In the genomic region with DNA sequence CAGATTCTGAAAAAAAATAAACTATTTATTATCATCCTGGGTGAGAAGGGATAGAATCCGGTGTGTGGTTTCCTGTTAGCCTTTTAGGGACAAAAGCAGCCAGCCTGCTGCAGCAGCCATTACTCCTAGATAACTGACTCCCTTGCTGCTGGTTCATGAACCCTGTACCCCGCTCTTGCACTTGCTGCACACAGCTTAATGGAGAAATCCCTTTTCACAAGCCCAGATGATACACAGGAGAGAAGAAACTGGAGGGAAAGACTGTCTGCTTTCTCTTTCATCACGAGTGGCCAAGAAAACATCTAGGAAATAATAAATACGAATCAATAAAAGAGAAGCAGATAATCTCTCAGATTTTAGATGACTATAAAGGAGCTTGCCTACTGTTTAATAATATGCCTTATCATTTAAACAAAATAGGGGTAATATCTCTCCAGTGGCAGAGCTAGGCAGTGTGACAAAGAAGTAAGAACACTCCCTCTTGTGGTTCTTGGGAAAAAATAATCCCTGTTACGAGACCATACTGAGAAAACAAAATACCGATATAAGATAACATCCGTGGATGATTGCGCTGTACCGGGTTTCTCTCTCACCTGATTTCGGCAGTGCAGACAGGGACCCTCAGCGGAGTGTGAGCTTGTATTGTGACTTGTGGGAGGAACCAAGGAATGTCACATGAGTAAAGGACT, we compare ENCODE assay signal across 8 mouse cellular contexts.
DNase-seq lines count a peak whose midpoint lies in the region; ATAC-seq and TF ChIP-seq lines count a peak whose summit lies in the region.

No protein-coding gene starts in this region.

- H3K36me3 ChIP-seq in kidney, embryonic 16.5 days (ENCODE audit: insufficient read depth, low read length), result no peaks in the 10 kb centered on the region
- H3K36me3 ChIP-seq in CH12.LX (replicated peaks in 1 of 2; ENCODE audit: control insufficient read depth in 1 of 2, insufficient read depth in 1 of 2, low read length in 1 of 2), result no peaks in the 10 kb centered on the region

- H3K9me3 ChIP-seq in kidney, embryonic 16.5 days (ENCODE audit: low read length), result no peaks in the 10 kb centered on the region
- H3K9me3 ChIP-seq in CH12.LX (replicated peaks; ENCODE audit: low read length), result no peaks in the 10 kb centered on the region

- 50% methylated on average over 11 of the region's 11 CpGs for WGBS in kidney, embryonic 16.5 days

- H3K27ac ChIP-seq in kidney, embryonic 16.5 days (ENCODE audit: low read length), result no peak overlapping the region
- H3K27ac ChIP-seq in CH12.LX (ENCODE audit: insufficient read depth, low read depth), result no peak overlapping the region

- ATAC-seq in kidney, embryonic 16.5 days (ENCODE audit: low FRiP score, low TSS enrichment), result peak; percentile 42; the same call in 1 of the 2 replicates
- ATAC-seq in common myeloid progenitor, adult 5-6 weeks (replicated peaks; ENCODE audit: low read depth, poor library complexity, severe bottlenecking), result peak; percentile 59
- ATAC-seq in megakaryocyte, adult 5-6 weeks (ENCODE audit: poor library complexity, severe bottlenecking), result peak; percentile 17; the same call in 1 of the 2 replicates
- ATAC-seq in erythroid progenitor cell, adult 5-6 weeks (replicated peaks; ENCODE audit: low FRiP score, poor library complexity, severe bottlenecking), result no peak

- TF ChIP-seq CTCF in CH12.LX (conservative IDR thresholded peaks at IDR 0.05 in 1 of 2, IDR thresholded peaks at IDR 0.05 in 1 of 2; ENCODE audit: low read depth in 2 of 2, low read length in 2 of 2), result peak in 1 of 2 experiments; percentile 70; a peak in 2 of 4 replicates

- peak overlapping the region; percentile 40 for H3K4me3 ChIP-seq in kidney, embryonic 16.5 days (ENCODE audit: low read length)
- peak overlapping the region in 2 of 3 experiments; percentile 11 to 57 for H3K4me3 ChIP-seq in CH12.LX (replicated peaks in 1 of 3; ENCODE audit: low read depth in 2 of 3, low read length in 2 of 3, poor library complexity in 1 of 3)

- no peaks in the 10 kb centered on the region for H3K4me1 ChIP-seq in kidney, embryonic 16.5 days (ENCODE audit: insufficient read depth, low read length)
- H3K4me1 ChIP-seq in CH12.LX (ENCODE audit: control insufficient read depth in 1 of 2, insufficient read depth in 2 of 2), result peaks cover 0 to 7% of the 10 kb centered on the region in 2 experiments; a peak in 2 of 4 replicates

- dilution Hi-C loops in CH12.LX (cut with MboI; ENCODE audit: extremely low pct_ligation_motif_present, extremely low pct_unique_long_range_greater_than_20kb, low sequenced_read_pairs), result no loop called here

- no peaks in the 10 kb centered on the region for H3K27me3 ChIP-seq in kidney, embryonic 16.5 days (ENCODE audit: insufficient read depth, low read length)
- H3K27me3 ChIP-seq in CH12.LX (replicated peaks), result no peaks in the 10 kb centered on the region

- no peak for TF ChIP-seq EP300 in CH12.LX (IDR thresholded peaks at IDR 0.05; ENCODE audit: low read length)

- no peak for DNase-seq in kidney, postnatal 25 days
- no peak for DNase-seq in CH12.LX (ENCODE audit: extremely low read depth)
- DNase-seq in urinary bladder, postnatal 10 days (ENCODE audit: low spot score), result no peak
- no peak for DNase-seq in thymus, adult 18-20 months

- in situ Hi-C loops in CH12.LX (cut with MboI; ENCODE audit: low pct_ligation_motif_present, low pct_unique_long_range_greater_than_20kb, low sequenced_read_pairs), result no loop called here

- peak; percentile 68 for TF ChIP-seq RAD21 in CH12.LX (IDR thresholded peaks at IDR 0.05; ENCODE audit: low read depth, low read length)

- no peaks in the 10 kb centered on the region for H3K79me2 ChIP-seq in CH12.LX (replicated peaks; ENCODE audit: control insufficient read depth, extremely low read depth, insufficient read depth, poor library complexity, severe bottlenecking)

- no peak for TF ChIP-seq POLR2A in CH12.LX (IDR thresholded peaks at IDR 0.05; ENCODE audit: low read depth, low read length)

- H3K4me2 ChIP-seq in kidney, embryonic 16.5 days (replicated peaks; ENCODE audit: low read depth, low read length), result peak overlapping the region; percentile 52
- peak overlapping the region; percentile 99 for H3K4me2 ChIP-seq in CH12.LX (ENCODE audit: insufficient read depth, low read depth, poor library complexity, severe bottlenecking)

- 0 out of 2 replicates have a peak overlapping the region, but pooled peaks have one; percentile 38 for H3K9ac ChIP-seq in kidney, embryonic 16.5 days (replicated peaks; ENCODE audit: low read length)
- peak overlapping the region; percentile 77 for H3K9ac ChIP-seq in CH12.LX (ENCODE audit: insufficient read depth, low read depth)

TF ChIP-seq in CH12.LX, 34 proteins besides CTCF, POLR2A, EP300 and RAD21:
- no peak for TF ChIP-seq MAZ (IDR thresholded peaks at IDR 0.05; ENCODE audit: low read depth, low read length)
- no peak for TF ChIP-seq ELF1 (IDR thresholded peaks at IDR 0.05; ENCODE audit: low read depth, low read length)
- peak; percentile 50; the same call in 1 of the 2 replicates for TF ChIP-seq MYC (IDR thresholded peaks at IDR 0.05; ENCODE audit: low read depth, low read length)
- TF ChIP-seq IRF4 (IDR thresholded peaks at IDR 0.05; ENCODE audit: low read depth, low read length), result no peak
- TF ChIP-seq ZC3H11A (IDR thresholded peaks at IDR 0.05; ENCODE audit: low read depth, low read length), result no peak; the same call in 1 of the 2 replicates
- peak; percentile 60 for TF ChIP-seq SMC3 (IDR thresholded peaks at IDR 0.05; ENCODE audit: low read depth, low read length)
